Comparison of ENCODE assay signal across 24 mouse cellular contexts in genomic region chr16:32953806-32954205, GRCm38 (mm10). TPM values are rescaled to one million over a fixed set of nuclear protein-coding genes. Genes with fewer than 3 reads are reported as not detected.
DNase-seq lines count a peak whose midpoint lies in the region; TF ChIP-seq lines count a peak whose summit lies in the region.
"Had no signal": no experiment of that assay in that cellular context is flagged by ENCODE, and none has a peak within 500 bp of the region (broad histone marks: within the 10 kb centered on the region; RNA-seq: fewer than 3 reads in every experiment).

No protein-coding gene starts in this region.

- peak; percentile 18 for DNase-seq in thymus, adult 2 months
- DNase-seq in thymus, adult 18-20 months = no peak
- DNase-seq in CD4-positive, CD25-positive, alpha-beta regulatory T cell, adult 2 months (ENCODE audit: low read depth, low spot score) = peak; percentile 79
- peak; percentile 72 for DNase-seq in T-cell, adult 2 months (ENCODE audit: low spot score)
- peak; percentile 11 to 39 for DNase-seq in natural killer cell, adult 2 months (ENCODE audit: low spot score in 2 of 2)
- DNase-seq in gastrocnemius, postnatal 25 days = no peak
- no peak for DNase-seq in right cerebral cortex, postnatal 14 days
- DNase-seq in kidney, postnatal 36 days = no peak
- DNase-seq: adrenal gland, postnatal 10 days; cerebellum, adult 11 months; cerebellum, adult 9-10 months; cerebellum, postnatal 36 days; heart, postnatal 36 days; kidney, adult 18-20 months; kidney, postnatal 4 days; liver, postnatal 0 days; lung, postnatal 36 days had no signal

- WGBS in thymus, adult 2 months = 6% methylated on average over 5 of the region's 5 CpGs

- TF ChIP-seq POLR2A in thymus, adult 2 months (IDR thresholded peaks at IDR 0.05; ENCODE audit: control insufficient read depth, extremely low read depth, insufficient read depth, low read length, poor library complexity) = no peak

- H3K4me3 ChIP-seq in thymus, adult 2 months (ENCODE audit: control insufficient read depth, insufficient read depth, low read length) = no peak overlapping the region
- H3K4me3 ChIP-seq: forebrain, embryonic 13.5 days; heart, embryonic 15.5 days; hindbrain, embryonic 12.5 days; kidney, embryonic 15.5 days; limb, embryonic 13.5 days; liver, embryonic 12.5 days; neural tube, embryonic 13.5 days had no signal

- H3K36me3 ChIP-seq in thymus, adult 2 months (ENCODE audit: control insufficient read depth, insufficient read depth, low read length) = peaks cover 19% of the 10 kb centered on the region

- peaks cover 6% of the 10 kb centered on the region for H3K4me1 ChIP-seq in thymus, adult 2 months (replicated peaks; ENCODE audit: control insufficient read depth, insufficient read depth, low read length)
- H3K4me1 ChIP-seq: forebrain, embryonic 13.5 days; heart, embryonic 15.5 days; hindbrain, embryonic 12.5 days; kidney, embryonic 15.5 days; liver, embryonic 12.5 days; neural tube, embryonic 13.5 days had no signal

- TF ChIP-seq CTCF in thymus, adult 2 months (IDR thresholded peaks at IDR 0.05; ENCODE audit: borderline replicate concordance, control insufficient read depth, extremely low read depth, insufficient read depth, low read length, poor library complexity) = no peak

- H3K27me3 ChIP-seq in thymus, adult 2 months (ENCODE audit: control insufficient read depth, insufficient read depth, low read length) = no peaks in the 10 kb centered on the region
- H3K27me3 ChIP-seq: forebrain, embryonic 13.5 days; heart, embryonic 15.5 days; hindbrain, embryonic 12.5 days; kidney, embryonic 15.5 days; limb, embryonic 13.5 days; liver, embryonic 12.5 days; neural tube, embryonic 13.5 days had no signal

- no peak overlapping the region for H3K27ac ChIP-seq in thymus, adult 2 months (ENCODE audit: control insufficient read depth, insufficient read depth, low read length)
- H3K27ac ChIP-seq: forebrain, embryonic 13.5 days; heart, embryonic 15.5 days; hindbrain, embryonic 12.5 days; kidney, embryonic 15.5 days; limb, embryonic 13.5 days; liver, embryonic 12.5 days; neural tube, embryonic 13.5 days had no signal

RNA-seq across cellular contexts. Expression of gene Lrch3, which starts 39.9 kb away (rescaled TPM):
- 41.3 and 43.2 TPM in 2 replicates for polyA plus RNA-seq in thymus, adult 2 months (2012; rRNA removed)
- 10 to 100 TPM; 13.7 to 15.4 TPM for total RNA-seq in gastrocnemius, postnatal 25 days (2021)

Comparison
In these comparisons a context has a peak if more than half of its experiments do, and no peak if none do; other contexts are left out.
1. DNase-seq: peak in thymus, adult 2 months (single experiment), CD4-positive, CD25-positive, alpha-beta regulatory T cell, adult 2 months (single experiment), T-cell, adult 2 months (single experiment) and natural killer cell, adult 2 months (2 of 2); none in thymus, adult 18-20 months (0 of 2), gastrocnemius, postnatal 25 days (single experiment), right cerebral cortex, postnatal 14 days (single experiment) and kidney, postnatal 36 days (0 of 2).